Mouse (Mus musculus) layer of hippocampus, adult 8-10 months (tissue): ENCODE data around the gene Camta2. TPM values are rescaled to one million over a fixed set of nuclear protein-coding genes. Genes with fewer than 3 reads are reported as not detected.

Experiments used
- DNase-seq, 2 experiments: peaks; one replicate each; pipeline ENCODE4 v3.0.0; 2022; ENCODE audit warnings: low spot score in 2 of 2
- microRNA-seq, 2 experiments: library from miRNA; unstranded; fragments of <30 nt; microRNA quantifications; one replicate each; pipeline ENCODE4 v1.2.0; 2022
- total RNA-seq, 4 experiments: library from RNA; stranded (reverse); gene quantifications; 2 replicates each; pipeline ENCODE4 v1.2.4; 2022

The Camta2 gene
- total RNA-seq, 4 experiments from 2014 or later: 291 to 332 (median 307) TPM

- no peak for DNase-seq
Measured at GRCm38 (mm10) chr11:70621972-70622814, 65.7 kb downstream of the Camta2 start.

Small RNA genes within 50 kb of the gene (microRNA-seq; reads per million reads assigned to microRNA genes)
- gene Mir6925: 0 to 0.32 reads per million in 2 experiments

Other genes with a start within 250 kb of the Camta2 start
- gene Med11, start 236.2 kb downstream of the Camta2 start, total RNA-seq: 10 to 100 TPM; 10.6 to 16.9 (median 15.2) TPM
- 1 to 10 TPM in 2 of 4 experiments, under 1 TPM in 2; 0.45 to 2.0 (median 1.1) TPM for gene Zmynd15, start 228.7 kb downstream of the Camta2 start, total RNA-seq
- 1 to 10 TPM; 1.4 to 6.7 (median 3.5) TPM for gene Cxcl16, start 228.1 kb downstream of the Camta2 start, total RNA-seq
- not detected for gene Tm4sf5, start 182.9 kb downstream of the Camta2 start, total RNA-seq
- not detected for gene Vmo1, start 173.5 kb downstream of the Camta2 start, total RNA-seq
- gene Gltpd2, start 168.9 kb downstream of the Camta2 start, total RNA-seq: not detected
- gene Psmb6, start 162.7 kb downstream of the Camta2 start, total RNA-seq: 100 to 1,000 TPM; 176 to 204 (median 189) TPM
- gene Gm40193, start 155.2 kb downstream of the Camta2 start, total RNA-seq: not detected
- 10 to 100 TPM; 18.2 to 23.4 (median 20.2) TPM for gene Pld2, start 148.0 kb downstream of the Camta2 start, total RNA-seq
- 100 to 1,000 TPM; 419 to 496 (median 460) TPM for gene Mink1, start 125.2 kb downstream of the Camta2 start, total RNA-seq
- gene 4930544D05Rik, start 72.3 kb downstream of the Camta2 start, total RNA-seq: 1 to 10 TPM in 1 of 4 experiments, under 1 TPM in 2, not detected in 1; 0.54 to 1.1 (median 0.87) TPM
- 1 to 10 TPM in 1 of 4 experiments, not detected in 3; 1.0 TPM for gene Chrne, start 68.9 kb downstream of the Camta2 start, total RNA-seq
- under 1 TPM in 1 of 4 experiments, not detected in 3; 0.21 TPM for gene Gp1ba, start 49.0 kb downstream of the Camta2 start, total RNA-seq
- 100 to 1,000 TPM in 1 of 4 experiments, 10 to 100 TPM in 3; 84.8 to 102 (median 92.8) TPM for gene Rnf167, start 40.9 kb downstream of the Camta2 start, total RNA-seq
- gene Slc25a11, start 40.6 kb downstream of the Camta2 start, total RNA-seq: 100 to 1,000 TPM; 118 to 129 (median 122) TPM
- gene Pfn1, start 33.5 kb downstream of the Camta2 start, total RNA-seq: 100 to 1,000 TPM; 268 to 335 (median 298) TPM
- 10 to 100 TPM in 3 of 4 experiments, 1 to 10 TPM in 1; 10.0 to 14.5 (median 11.2) TPM for gene Eno3, start 30.9 kb downstream of the Camta2 start, total RNA-seq
- gene Spag7, start 18.7 kb downstream of the Camta2 start, total RNA-seq: 10 to 100 TPM; 47.4 to 54.8 (median 51.8) TPM
- gene Inca1, start 12.1 kb upstream of the Camta2 start, total RNA-seq: 1 to 10 TPM; 3.8 to 6.5 (median 4.7) TPM
- gene Kif1c, start 12.4 kb upstream of the Camta2 start, total RNA-seq: 10 to 100 TPM; 71.2 to 92.9 (median 83.9) TPM
- gene Zfp3, start 76.1 kb upstream of the Camta2 start, total RNA-seq: 10 to 100 TPM; 20.4 to 23.8 (median 22.2) TPM
- gene Scimp, start 124.5 kb upstream of the Camta2 start, total RNA-seq: 1 to 10 TPM in 1 of 4 experiments, under 1 TPM in 1, not detected in 2; 0.83 to 1.9 TPM
- 100 to 1,000 TPM; 114 to 117 (median 116) TPM for gene Rabep1, start 156.7 kb upstream of the Camta2 start, total RNA-seq